Mouse (Mus musculus): ENCODE data around the gene Map3k15. TPM values are rescaled to one million over a fixed set of nuclear protein-coding genes. Genes with fewer than 3 reads are reported as not detected.

Map3k15 gene
- polyA plus RNA-seq, 1 experiment from 2014 or later = 0.58 TPM

DNA sequence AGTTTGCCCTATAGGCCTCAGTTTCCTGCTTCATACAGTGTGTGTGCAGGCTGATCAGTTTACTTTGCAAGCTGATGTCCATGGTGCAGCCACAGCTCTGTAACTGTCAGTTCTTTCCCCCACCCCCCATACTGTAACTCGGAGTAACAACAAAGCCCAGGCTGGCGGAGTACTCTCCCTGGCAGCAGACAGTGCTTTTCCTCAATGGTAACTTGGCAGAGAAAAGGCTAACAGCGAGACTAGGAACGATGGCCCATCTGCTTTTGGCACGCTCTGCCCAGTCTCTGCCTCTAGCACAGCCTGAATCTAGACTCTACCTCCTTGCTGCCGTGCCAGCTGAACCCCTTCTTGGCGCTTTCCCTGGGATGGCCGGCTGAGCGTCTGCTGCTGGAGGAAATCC, 24.3 kb upstream of the Map3k15 start:
- H3K27me3 ChIP-seq (ENCODE audit: control insufficient read depth, insufficient read depth, low read length) = peaks cover 11% of the 10 kb centered on the region; the same call in 1 of the 2 replicates
- H3K36me3 ChIP-seq (ENCODE audit: control insufficient read depth, insufficient read depth, low read length) = no peaks in the 10 kb centered on the region
- no peak overlapping the region for H3K4me2 ChIP-seq (ENCODE audit: low read depth, low read length)
- no peak overlapping the region for H3K9ac ChIP-seq (ENCODE audit: low read length)
- WGBS = 95% methylated on average over 9 of the region's 9 CpGs
- no peak overlapping the region for H3K27ac ChIP-seq (ENCODE audit: low read length)
- ATAC-seq (ENCODE audit: insufficient read depth, low FRiP score) = no peak
- H3K4me3 ChIP-seq (replicated peaks; ENCODE audit: low read length) = no peak overlapping the region
- H3K4me1 ChIP-seq (ENCODE audit: control insufficient read depth, insufficient read depth, low read length) = no peaks in the 10 kb centered on the region
- no peaks in the 10 kb centered on the region for H3K9me3 ChIP-seq (replicated peaks; ENCODE audit: control insufficient read depth, low read length)

DNA sequence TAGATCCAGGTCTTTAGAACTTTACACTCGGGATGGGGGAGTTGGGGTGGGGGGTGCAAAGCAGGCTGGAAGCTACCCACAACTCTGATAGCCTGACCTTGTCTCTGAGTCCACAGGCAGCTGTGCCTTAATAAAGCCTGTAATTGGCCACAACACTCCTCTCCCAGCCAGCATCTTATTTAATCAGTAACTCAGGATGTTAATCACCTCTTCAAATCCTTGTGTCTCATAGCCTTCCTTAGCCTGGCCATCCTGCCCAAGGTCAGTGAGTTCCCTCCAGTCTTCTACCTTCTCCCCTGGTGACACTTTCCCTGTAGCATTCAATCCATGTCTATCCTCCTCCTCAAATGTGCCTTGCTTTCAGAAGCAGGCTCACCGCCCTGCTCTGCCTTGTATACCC, 19.2 kb upstream of the Map3k15 start:
- Histone ChIP-seq H3K9me3 (replicated peaks; ENCODE audit: control insufficient read depth, low read length) (no peaks in the 10 kb centered on the region), H3K4me3 (replicated peaks; ENCODE audit: low read length) (no peak overlapping the region), H3K27me3 (ENCODE audit: control insufficient read depth, insufficient read depth, low read length) (peaks cover 7% of the 10 kb centered on the region; the same call in 1 of the 2 replicates), H3K4me1 (ENCODE audit: control insufficient read depth, insufficient read depth, low read length) (no peaks in the 10 kb centered on the region), H3K9ac (ENCODE audit: low read length) (no peak overlapping the region), H3K36me3 (ENCODE audit: control insufficient read depth, insufficient read depth, low read length) (no peaks in the 10 kb centered on the region), H3K4me2 (ENCODE audit: low read depth, low read length) (no peak overlapping the region), H3K27ac (ENCODE audit: low read length) (no peak overlapping the region)
- WGBS = 90% methylated on average over 2 of the region's 2 CpGs
- ATAC-seq (ENCODE audit: insufficient read depth, low FRiP score) = no peak

- H3K9ac ChIP-seq (ENCODE audit: low read length) = no peak overlapping the region
- H3K9me3 ChIP-seq (replicated peaks; ENCODE audit: control insufficient read depth, low read length) = no peaks in the 10 kb centered on the region
- H3K36me3 ChIP-seq (ENCODE audit: control insufficient read depth, insufficient read depth, low read length) = no peaks in the 10 kb centered on the region
- H3K4me3 ChIP-seq (replicated peaks; ENCODE audit: low read length) = no peak overlapping the region
- 42% methylated on average over 3 of the region's 3 CpGs for WGBS
- no peak for ATAC-seq (ENCODE audit: insufficient read depth, low FRiP score)
- no peak overlapping the region for H3K4me2 ChIP-seq (ENCODE audit: low read depth, low read length)
- no peaks in the 10 kb centered on the region for H3K4me1 ChIP-seq (ENCODE audit: control insufficient read depth, insufficient read depth, low read length)
- H3K27me3 ChIP-seq (ENCODE audit: control insufficient read depth, insufficient read depth, low read length) = peaks cover 4% of the 10 kb centered on the region; the same call in 1 of the 2 replicates
- no peak overlapping the region for H3K27ac ChIP-seq (ENCODE audit: low read length)
These were observed 17.0 kb upstream of the Map3k15 start for GRCm38 (mm10) chrX:159971091-159971779.

DNA sequence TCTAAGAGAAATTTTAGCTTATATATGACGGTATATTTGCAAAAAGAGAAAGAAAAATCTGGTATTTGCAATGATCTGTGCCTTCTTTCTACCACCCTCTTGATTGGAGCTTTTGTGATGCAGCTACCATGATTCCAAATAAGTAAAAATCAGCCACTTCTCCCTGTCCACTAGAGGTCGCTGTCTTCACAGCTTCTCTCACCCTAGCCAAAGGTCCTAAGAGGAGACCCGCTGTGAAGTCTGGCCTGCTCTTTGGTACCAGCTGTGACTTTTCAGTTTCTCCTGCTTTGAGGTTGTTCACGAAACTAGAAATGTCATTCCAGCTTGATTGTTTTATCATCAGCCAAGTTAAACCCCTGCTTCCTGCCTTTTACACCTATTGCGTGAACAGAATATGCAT, 14.5 kb upstream of the Map3k15 start:
- 26% methylated on average over 5 of the region's 5 CpGs for WGBS
- Histone ChIP-seq H3K4me1 (ENCODE audit: control insufficient read depth, insufficient read depth, low read length) (no peaks in the 10 kb centered on the region), H3K36me3 (ENCODE audit: control insufficient read depth, insufficient read depth, low read length) (no peaks in the 10 kb centered on the region), H3K4me2 (ENCODE audit: low read depth, low read length) (no peak overlapping the region), H3K9ac (ENCODE audit: low read length) (no peak overlapping the region), H3K4me3 (replicated peaks; ENCODE audit: low read length) (no peak overlapping the region), H3K27ac (ENCODE audit: low read length) (no peak overlapping the region), H3K27me3 (ENCODE audit: control insufficient read depth, insufficient read depth, low read length) (peaks cover under 1% of the 10 kb centered on the region; the same call in 1 of the 2 replicates), H3K9me3 (replicated peaks; ENCODE audit: control insufficient read depth, low read length) (no peaks in the 10 kb centered on the region)
- no peak for ATAC-seq (ENCODE audit: insufficient read depth, low FRiP score)

GRCm38 (mm10) chrX:159976243-159976642, 12.0 kb upstream of the Map3k15 start:
- Histone ChIP-seq H3K9me3 (replicated peaks; ENCODE audit: control insufficient read depth, low read length) (no peaks in the 10 kb centered on the region), H3K36me3 (ENCODE audit: control insufficient read depth, insufficient read depth, low read length) (no peaks in the 10 kb centered on the region), H3K27ac (ENCODE audit: low read length) (no peak overlapping the region), H3K4me3 (replicated peaks; ENCODE audit: low read length) (no peak overlapping the region), H3K4me2 (ENCODE audit: low read depth, low read length) (no peak overlapping the region), H3K9ac (ENCODE audit: low read length) (no peak overlapping the region), H3K27me3 (ENCODE audit: control insufficient read depth, insufficient read depth, low read length) (no peaks in the 10 kb centered on the region; the same call in 1 of the 2 replicates), H3K4me1 (ENCODE audit: control insufficient read depth, insufficient read depth, low read length) (no peaks in the 10 kb centered on the region)
- no peak for ATAC-seq (ENCODE audit: insufficient read depth, low FRiP score)
- WGBS = 65% methylated on average over 3 of the region's 3 CpGs

DNA sequence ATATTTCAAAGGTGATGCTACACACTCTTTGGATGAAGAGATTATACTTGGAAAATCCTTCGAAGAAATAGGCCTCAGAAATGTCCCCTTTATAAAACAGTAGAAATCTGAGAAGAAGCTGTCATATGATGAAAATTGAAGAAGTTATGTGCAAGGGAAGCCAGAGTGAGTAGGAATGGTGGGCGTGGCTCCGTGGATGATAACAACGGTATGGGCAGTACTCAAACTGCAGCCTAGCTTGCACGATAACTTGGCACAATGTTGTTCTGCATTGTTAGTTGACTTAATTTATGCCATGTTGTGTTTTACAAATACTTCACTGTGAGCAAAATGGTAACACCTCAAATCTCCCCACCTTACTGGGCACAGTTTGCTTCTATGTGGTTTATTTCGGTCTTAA, 7.6 kb downstream of the Map3k15 start:
- H3K9me3 ChIP-seq (replicated peaks; ENCODE audit: control insufficient read depth, low read length) = no peaks in the 10 kb centered on the region
- no peaks in the 10 kb centered on the region for H3K4me1 ChIP-seq (ENCODE audit: control insufficient read depth, insufficient read depth, low read length)
- H3K36me3 ChIP-seq (ENCODE audit: control insufficient read depth, insufficient read depth, low read length) = no peaks in the 10 kb centered on the region
- H3K4me2 ChIP-seq (ENCODE audit: low read depth, low read length) = no peak overlapping the region
- H3K4me3 ChIP-seq (replicated peaks; ENCODE audit: low read length) = no peak overlapping the region
- no peak overlapping the region for H3K27ac ChIP-seq (ENCODE audit: low read length)
- no peak overlapping the region for H3K9ac ChIP-seq (ENCODE audit: low read length)
- no peak for ATAC-seq (ENCODE audit: insufficient read depth, low FRiP score)
- WGBS = 82% methylated on average over 6 of the region's 6 CpGs
- H3K27me3 ChIP-seq (ENCODE audit: control insufficient read depth, insufficient read depth, low read length) = peaks cover 4% of the 10 kb centered on the region; the same call in 1 of the 2 replicates

DNA sequence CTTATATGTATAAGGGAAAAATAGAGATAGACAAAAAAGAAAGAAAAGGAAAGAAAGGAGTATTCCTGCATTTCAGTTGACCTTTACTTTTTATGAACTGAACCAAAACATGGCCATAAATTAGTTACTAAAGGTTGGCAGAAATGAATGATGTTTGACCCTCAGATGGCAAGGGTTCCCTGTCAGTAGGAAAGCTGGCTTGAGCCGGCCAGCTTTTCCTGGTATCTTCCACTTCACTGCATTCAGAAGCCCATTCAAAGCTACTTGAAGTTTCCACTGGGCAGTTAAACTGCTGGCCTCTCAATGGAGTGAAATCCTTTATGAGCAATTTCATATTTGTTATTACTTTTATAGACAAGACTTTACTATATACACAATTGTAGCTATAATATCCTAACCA, 65.1 kb downstream of the Map3k15 start:
- 88% methylated on average over 1 of the region's 1 CpGs for WGBS
- Histone ChIP-seq H3K4me2 (ENCODE audit: low read depth, low read length) (no peak overlapping the region), H3K9me3 (replicated peaks; ENCODE audit: control insufficient read depth, low read length) (no peaks in the 10 kb centered on the region), H3K27me3 (ENCODE audit: control insufficient read depth, insufficient read depth, low read length) (no peaks in the 10 kb centered on the region; the same call in 1 of the 2 replicates), H3K36me3 (ENCODE audit: control insufficient read depth, insufficient read depth, low read length) (no peaks in the 10 kb centered on the region), H3K4me1 (ENCODE audit: control insufficient read depth, insufficient read depth, low read length) (no peaks in the 10 kb centered on the region), H3K4me3 (replicated peaks; ENCODE audit: low read length) (no peak overlapping the region), H3K9ac (ENCODE audit: low read length) (no peak overlapping the region), H3K27ac (ENCODE audit: low read length) (no peak overlapping the region)
- no peak for ATAC-seq (ENCODE audit: insufficient read depth, low FRiP score)

DNA sequence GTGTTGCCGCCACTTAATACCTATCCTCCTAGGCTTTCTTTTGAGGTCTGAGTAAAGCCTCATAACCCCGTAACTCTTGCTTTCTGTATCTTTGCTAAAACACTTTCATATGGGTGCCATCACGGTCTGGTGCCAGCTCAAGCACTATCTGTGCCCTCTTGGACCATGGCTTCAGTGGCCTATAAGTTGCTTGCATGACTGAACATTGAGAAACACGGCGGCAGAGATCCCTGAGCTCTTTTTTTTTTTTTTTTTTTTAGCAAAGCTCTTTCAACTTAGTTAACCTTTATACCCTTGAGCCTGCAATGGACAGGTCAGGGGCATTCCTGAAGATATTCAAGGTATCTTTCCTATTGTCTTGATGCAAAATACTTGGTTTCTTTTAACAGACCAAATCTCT, 66.4 kb downstream of the Map3k15 start:
- Histone ChIP-seq H3K36me3 (ENCODE audit: control insufficient read depth, insufficient read depth, low read length) (no peaks in the 10 kb centered on the region), H3K4me2 (ENCODE audit: low read depth, low read length) (no peak overlapping the region), H3K27ac (ENCODE audit: low read length) (no peak overlapping the region), H3K9ac (ENCODE audit: low read length) (no peak overlapping the region), H3K9me3 (replicated peaks; ENCODE audit: control insufficient read depth, low read length) (no peaks in the 10 kb centered on the region), H3K4me3 (replicated peaks; ENCODE audit: low read length) (no peak overlapping the region), H3K4me1 (ENCODE audit: control insufficient read depth, insufficient read depth, low read length) (no peaks in the 10 kb centered on the region), H3K27me3 (ENCODE audit: control insufficient read depth, insufficient read depth, low read length) (no peaks in the 10 kb centered on the region)
- 76% methylated on average over 5 of the region's 5 CpGs for WGBS
- no peak for ATAC-seq (ENCODE audit: insufficient read depth, low FRiP score)

GRCm38 (mm10) chrX:160091973-160092372, 103.7 kb downstream of the Map3k15 start:
- WGBS = 55% methylated on average over 1 of the region's 1 CpGs

More at GRCm38 (mm10) chrX:160091973-160092372, 103.7 kb downstream of the Map3k15 start:
- no peak for ATAC-seq (ENCODE audit: insufficient read depth, low FRiP score)
- Histone ChIP-seq H3K4me1 (ENCODE audit: control insufficient read depth, insufficient read depth, low read length) (no peaks in the 10 kb centered on the region), H3K9ac (ENCODE audit: low read length) (no peak overlapping the region), H3K27me3 (ENCODE audit: control insufficient read depth, insufficient read depth, low read length) (no peaks in the 10 kb centered on the region), H3K36me3 (ENCODE audit: control insufficient read depth, insufficient read depth, low read length) (no peaks in the 10 kb centered on the region), H3K4me3 (replicated peaks; ENCODE audit: low read length) (no peak overlapping the region), H3K9me3 (replicated peaks; ENCODE audit: control insufficient read depth, low read length) (no peaks in the 10 kb centered on the region), H3K4me2 (ENCODE audit: low read depth, low read length) (no peak overlapping the region), H3K27ac (ENCODE audit: low read length) (no peak overlapping the region)

Measured in stomach, embryonic 16.5 days (tissue).